Mouse (Mus musculus) CH12.LX (cell line): ENCODE results near the gene Vil1. TPM values are rescaled to one million over a fixed set of nuclear protein-coding genes. Genes with fewer than 3 reads are reported as not detected.

Source experiments
- DNase-seq: peaks from one replicate; pipeline ENCODE4 v3.0.0-alpha.2; 2013; ENCODE audit errors: extremely low read depth
- H3K27ac ChIP-seq: 2 replicates; pipeline ENCODE4 v1.5.1; 2012; ENCODE audit warnings: low read depth, mild to moderate bottlenecking, control low read depth, moderate library complexity; ENCODE audit not compliant: insufficient read depth
- H3K27me3 ChIP-seq: replicated peaks from 2 replicates; pipeline ENCODE3; 2012; ENCODE audit warnings: inconsistent platforms
- H3K36me3 ChIP-seq, 2 experiments: replicated peaks in 1 of 2; 2 replicates each; pipeline versions ENCODE3 to v1.6.1; 2012; ENCODE audit warnings: inconsistent platforms in 1 of 2, low read length in 1 of 2, mild to moderate bottlenecking in 1 of 2, mixed read lengths in 1 of 2, moderate library complexity in 1 of 2; ENCODE audit not compliant: control insufficient read depth in 1 of 2, insufficient read depth in 1 of 2
- H3K4me1 ChIP-seq, 2 experiments: 2 replicates each; pipeline ENCODE4 v1.6.1; 2012; ENCODE audit warnings: inconsistent platforms in 1 of 2, moderate library complexity in 1 of 2; ENCODE audit not compliant: insufficient read depth in 2 of 2, control insufficient read depth in 1 of 2
- H3K4me2 ChIP-seq: 2 replicates; pipeline ENCODE4 v1.6.1; 2012; ENCODE audit warnings: low read depth, mild to moderate bottlenecking, control low read depth; ENCODE audit not compliant: poor library complexity, insufficient read depth, severe bottlenecking
- H3K4me3 ChIP-seq, 3 experiments: fragments of 150-350 bp in 1 of 3; sonication (generic) in 1 of 3; replicated peaks in 1 of 3; 2 replicates each; pipeline versions ENCODE3 to v1.5.1; 2011 to 2012; ENCODE audit warnings: low read depth in 2 of 3, low read length in 2 of 3, mild to moderate bottlenecking in 2 of 3, moderate library complexity in 2 of 3, control low read depth in 1 of 3, improper control_type of control experiment in 1 of 3, inconsistent platforms in 1 of 3, mixed read lengths in 1 of 3; ENCODE audit not compliant: poor library complexity in 1 of 3
- H3K79me2 ChIP-seq: replicated peaks from 2 replicates; pipeline ENCODE4 v1.6.1; 2012; ENCODE audit warnings: mild to moderate bottlenecking, moderate library complexity; ENCODE audit not compliant: control insufficient read depth, poor library complexity, insufficient read depth, severe bottlenecking; ENCODE audit errors: extremely low read depth
- H3K9ac ChIP-seq: 2 replicates; pipeline ENCODE4 v1.6.1; 2012; ENCODE audit warnings: low read depth, mild to moderate bottlenecking, control low read depth, moderate library complexity; ENCODE audit not compliant: insufficient read depth
- H3K9me3 ChIP-seq: replicated peaks from 2 replicates; pipeline ENCODE3; 2012; ENCODE audit warnings: low read length, inconsistent platforms, mixed read lengths
- BHLHE40 ChIP-seq: IDR thresholded peaks from 2 replicates; pipeline ENCODE4 v1.6.1; 2011; ENCODE audit warnings: mild to moderate bottlenecking, low read depth, low read length, improper control_type of control experiment
- CTCF ChIP-seq, 2 experiments: IDR thresholded peaks in 1 of 2; conservative IDR thresholded peaks in 1 of 2; 2 replicates each; pipeline ENCODE4 v1.5.1; 2011 to 2012; ENCODE audit warnings: low read depth in 2 of 2, low read length in 2 of 2, improper control_type of control experiment in 1 of 2, inconsistent platforms in 1 of 2, mild to moderate bottlenecking in 1 of 2, moderate library complexity in 1 of 2
- ELF1 ChIP-seq: IDR thresholded peaks from 2 replicates; pipeline ENCODE4 v1.6.1; 2014; ENCODE audit warnings: low read depth, mild to moderate bottlenecking, inconsistent platforms, low read length, improper control_type of control experiment
- MEF2A ChIP-seq: IDR thresholded peaks from 2 replicates; pipeline ENCODE4 v1.6.1; 2014; ENCODE audit warnings: low read depth, mild to moderate bottlenecking, inconsistent platforms, low read length, improper control_type of control experiment, borderline replicate concordance
- RAD21 ChIP-seq: IDR thresholded peaks from 2 replicates; pipeline ENCODE4 v1.6.1; 2011; ENCODE audit warnings: low read depth, mild to moderate bottlenecking, low read length, improper control_type of control experiment, moderate library complexity
- SIN3A ChIP-seq: IDR thresholded peaks from 2 replicates; pipeline ENCODE4 v1.6.1; 2012; ENCODE audit warnings: low read length, improper control_type of control experiment, inconsistent platforms
- SMC3 ChIP-seq: IDR thresholded peaks from 2 replicates; pipeline ENCODE4 v1.6.1; 2011; ENCODE audit warnings: low read depth, low read length, improper control_type of control experiment
- dilution Hi-C: fragments of 300-500 bp; cut with MboI; formaldehyde crosslinking; loops from 2 replicates; pipeline ENCODE4 v1.14.3; 2020; ENCODE audit warnings: low sequenced_read_pairs; ENCODE audit not compliant: extremely low pct_unique_long_range_greater_than_20kb, extremely low pct_ligation_motif_present
- in situ Hi-C: fragments of 300-500 bp; cut with MboI; formaldehyde crosslinking; loops from 3 replicates; pipeline ENCODE4 v1.14.3; 2019; ENCODE audit warnings: low sequenced_read_pairs, low pct_ligation_motif_present, low pct_unique_long_range_greater_than_20kb, mixed read lengths
- polyA plus RNA-seq: library from polyadenylated mRNA; unstranded; fragments of >175 nt; gene quantifications from 2 replicates; pipeline ENCODE4 v1.2.1, GENCODE M21; 2012; ENCODE audit warnings: low read depth; ENCODE audit not compliant: insufficient read length
- total RNA-seq, 2 experiments: library from RNA; depleted of rRNA; stranded (reverse); fragments of 300-350 nt in 1 of 2; fragments of >200 nt in 1 of 2; gene quantifications; 2 replicates each; pipeline ENCODE4 v1.2.3; 2012 to 2014

Vil1 gene
- total and polyA plus RNA-seq, 3 experiments, result 0.08 to 0.10 TPM; not detected in 1

GRCm38 (mm10) chr1:74452611-74453045, 43.5 kb downstream of the Vil1 start:
- dilution Hi-C loops, result no loop called here
- no peak overlapping the region for H3K4me2 ChIP-seq
- peaks cover 42 to 85% of the 10 kb centered on the region in 2 experiments for H3K36me3 ChIP-seq
- peaks cover 0 to 7% of the 10 kb centered on the region in 2 experiments; a peak in 2 of 4 replicates for H3K4me1 ChIP-seq
- peak; percentile 59 for DNase-seq
- in situ Hi-C loops, result no loop called here
- H3K4me3 ChIP-seq, result no peak overlapping the region
- peak; percentile 90 for TF ChIP-seq RAD21
- no peak for TF ChIP-seq MEF2A
- peak; percentile 80 to 82 for TF ChIP-seq CTCF (conservative IDR thresholded peaks at IDR 0.05 in 1 of 2, IDR thresholded peaks at IDR 0.05 in 1 of 2; ENCODE audit: low read depth in 2 of 2, low read length in 2 of 2)
- no peak for TF ChIP-seq BHLHE40
- TF ChIP-seq ELF1, result no peak
- peak; percentile 63 for TF ChIP-seq SMC3
- H3K27ac ChIP-seq, result no peak overlapping the region
- H3K9me3 ChIP-seq, result no peaks in the 10 kb centered on the region
- H3K27me3 ChIP-seq, result no peaks in the 10 kb centered on the region
- H3K9ac ChIP-seq, result no peak overlapping the region
- H3K79me2 ChIP-seq, result no peaks in the 10 kb centered on the region

GRCm38 (mm10) chr1:74460273-74460672, 51.1 kb downstream of the Vil1 start:
- in situ Hi-C loops, result no loop called here
- dilution Hi-C loops, result no loop called here

More at GRCm38 (mm10) chr1:74460273-74460672, 51.1 kb downstream of the Vil1 start:
- Histone ChIP-seq H3K27me3 (no peaks in the 10 kb centered on the region), H3K79me2 (no peaks in the 10 kb centered on the region), H3K4me2 (no peak overlapping the region), H3K4me1 (peaks cover 0 to 7% of the 10 kb centered on the region in 2 experiments; a peak in 2 of 4 replicates), H3K27ac (no peak overlapping the region), H3K4me3 (no peak overlapping the region), H3K36me3 (peaks cover 30 to 72% of the 10 kb centered on the region in 2 experiments), H3K9me3 (no peaks in the 10 kb centered on the region), H3K9ac (no peak overlapping the region)
- peak; percentile 47 for DNase-seq
- TF ChIP-seq SMC3 (peak; percentile 28), SIN3A (no peak), RAD21 (peak; percentile 53), CTCF (conservative IDR thresholded peaks at IDR 0.05 in 1 of 2, IDR thresholded peaks at IDR 0.05 in 1 of 2; ENCODE audit: low read depth in 2 of 2, low read length in 2 of 2) (peak in 1 of 2 experiments; percentile 70; a peak in 3 of 4 replicates)
- TF ChIP-seq, all 38 proteins: peak for 3

Other genes starting within 250 kb of the Vil1 start
- gene Cxcr1, start 214.7 kb upstream of the Vil1 start, total RNA-seq (2012; rRNA removed), result not detected in 2 replicates
- not detected in 2 replicates for gene Cxcr1, start 214.7 kb upstream of the Vil1 start, total RNA-seq (2014; rRNA removed)
- not detected in 2 replicates for gene Cxcr1, start 214.7 kb upstream of the Vil1 start, polyA plus RNA-seq
- 218 and 234 TPM in 2 replicates for gene Arpc2, start 173.3 kb upstream of the Vil1 start, total RNA-seq (2012; rRNA removed)
- gene Arpc2, start 173.3 kb upstream of the Vil1 start, total RNA-seq (2014; rRNA removed), result 455 and 462 TPM in 2 replicates
- gene Arpc2, start 173.3 kb upstream of the Vil1 start, polyA plus RNA-seq, result 504 and 522 TPM in 2 replicates
- gene Gpbar1, start 130.8 kb upstream of the Vil1 start, total RNA-seq (2012; rRNA removed), result 0.21 TPM in 1 of 2 replicates, not detected in the other
- not detected in 2 replicates for gene Gpbar1, start 130.8 kb upstream of the Vil1 start, total RNA-seq (2014; rRNA removed)
- not detected in 2 replicates for gene Gpbar1, start 130.8 kb upstream of the Vil1 start, polyA plus RNA-seq
- 151 and 163 TPM in 2 replicates for gene Aamp, start 124.6 kb upstream of the Vil1 start, total RNA-seq (2012; rRNA removed)
- 103 and 108 TPM in 2 replicates for gene Aamp, start 124.6 kb upstream of the Vil1 start, total RNA-seq (2014; rRNA removed)
- 172 and 193 TPM in 2 replicates for gene Aamp, start 124.6 kb upstream of the Vil1 start, polyA plus RNA-seq
- 117 and 154 TPM in 2 replicates for gene Pnkd, start 124.4 kb upstream of the Vil1 start, total RNA-seq (2012; rRNA removed)
- 42.7 and 45.5 TPM in 2 replicates for gene Pnkd, start 124.4 kb upstream of the Vil1 start, total RNA-seq (2014; rRNA removed)
- 263 and 318 TPM in 2 replicates for gene Pnkd, start 124.4 kb upstream of the Vil1 start, polyA plus RNA-seq
- gene Tmbim1, start 103.8 kb upstream of the Vil1 start, total RNA-seq (2012; rRNA removed), result 30.9 and 32.4 TPM in 2 replicates
- 26.6 and 28.3 TPM in 2 replicates for gene Tmbim1, start 103.8 kb upstream of the Vil1 start, total RNA-seq (2014; rRNA removed)
- gene Tmbim1, start 103.8 kb upstream of the Vil1 start, polyA plus RNA-seq, result 31.1 and 35.1 TPM in 2 replicates
- 0.21 and 0.30 TPM in 2 replicates for gene Catip, start 47.3 kb upstream of the Vil1 start, total RNA-seq (2012; rRNA removed)
- gene Catip, start 47.3 kb upstream of the Vil1 start, total RNA-seq (2014; rRNA removed), result 0.11 and 0.20 TPM in 2 replicates
- gene Catip, start 47.3 kb upstream of the Vil1 start, polyA plus RNA-seq, result 2.1 and 2.6 TPM in 2 replicates
- gene Slc11a1, start 34.2 kb upstream of the Vil1 start, total RNA-seq (2012; rRNA removed), result 21.3 and 35.7 TPM in 2 replicates
- gene Slc11a1, start 34.2 kb upstream of the Vil1 start, total RNA-seq (2014; rRNA removed), result 14.0 and 17.0 TPM in 2 replicates
- 85.8 and 96.4 TPM in 2 replicates for gene Slc11a1, start 34.2 kb upstream of the Vil1 start, polyA plus RNA-seq
- 23.4 and 26.0 TPM in 2 replicates for gene Ctdsp1, start 17.9 kb upstream of the Vil1 start, total RNA-seq (2012; rRNA removed)
- gene Ctdsp1, start 17.9 kb upstream of the Vil1 start, total RNA-seq (2014; rRNA removed), result 11.8 and 14.4 TPM in 2 replicates
- 57.5 and 65.8 TPM in 2 replicates for gene Ctdsp1, start 17.9 kb upstream of the Vil1 start, polyA plus RNA-seq
- 46.1 and 52.3 TPM in 2 replicates for gene Cnot9, start 96.7 kb downstream of the Vil1 start, total RNA-seq (2012; rRNA removed)
- 80.8 and 84.5 TPM in 2 replicates for gene Cnot9, start 96.7 kb downstream of the Vil1 start, total RNA-seq (2014; rRNA removed)
- 58.5 and 70.5 TPM in 2 replicates for gene Cnot9, start 96.7 kb downstream of the Vil1 start, polyA plus RNA-seq
- gene Plcd4, start 133.5 kb downstream of the Vil1 start, total RNA-seq (2012; rRNA removed), result 0.21 and 0.25 TPM in 2 replicates
- gene Plcd4, start 133.5 kb downstream of the Vil1 start, total RNA-seq (2014; rRNA removed), result not detected in 2 replicates
- gene Plcd4, start 133.5 kb downstream of the Vil1 start, polyA plus RNA-seq, result 0.97 and 1.1 TPM in 2 replicates
- 24.0 and 24.5 TPM in 2 replicates for gene Usp37, start 134.9 kb downstream of the Vil1 start, total RNA-seq (2012; rRNA removed)
- 24.1 and 24.6 TPM in 2 replicates for gene Usp37, start 134.9 kb downstream of the Vil1 start, total RNA-seq (2014; rRNA removed)
- gene Usp37, start 134.9 kb downstream of the Vil1 start, polyA plus RNA-seq, result 12.9 and 13.8 TPM in 2 replicates
- 6.0 and 7.8 TPM in 2 replicates for gene Zfp142, start 178.9 kb downstream of the Vil1 start, total RNA-seq (2012; rRNA removed)
- 2.5 and 2.8 TPM in 2 replicates for gene Zfp142, start 178.9 kb downstream of the Vil1 start, total RNA-seq (2014; rRNA removed)
- gene Zfp142, start 178.9 kb downstream of the Vil1 start, polyA plus RNA-seq, result 14.1 and 15.1 TPM in 2 replicates
- 24.5 and 27.1 TPM in 2 replicates for gene Bcs1l, start 178.9 kb downstream of the Vil1 start, total RNA-seq (2012; rRNA removed)
- gene Bcs1l, start 178.9 kb downstream of the Vil1 start, total RNA-seq (2014; rRNA removed), result 16.7 and 18.6 TPM in 2 replicates
- 27.8 and 29.1 TPM in 2 replicates for gene Bcs1l, start 178.9 kb downstream of the Vil1 start, polyA plus RNA-seq
- 32.1 and 32.9 TPM in 2 replicates for gene Rnf25, start 192.0 kb downstream of the Vil1 start, total RNA-seq (2012; rRNA removed)
- 48.2 and 50.3 TPM in 2 replicates for gene Rnf25, start 192.0 kb downstream of the Vil1 start, total RNA-seq (2014; rRNA removed)
- 43.4 and 47.8 TPM in 2 replicates for gene Rnf25, start 192.0 kb downstream of the Vil1 start, polyA plus RNA-seq
- gene Stk36, start 192.1 kb downstream of the Vil1 start, total RNA-seq (2012; rRNA removed), result 0.81 and 1.1 TPM in 2 replicates
- 0.40 and 0.46 TPM in 2 replicates for gene Stk36, start 192.1 kb downstream of the Vil1 start, total RNA-seq (2014; rRNA removed)
- 1.8 and 2.4 TPM in 2 replicates for gene Stk36, start 192.1 kb downstream of the Vil1 start, polyA plus RNA-seq